Mouse (Mus musculus) CH12.LX (cell line): ENCODE results near the gene Ntn1. TPM values are rescaled to one million over a fixed set of nuclear protein-coding genes. Genes with fewer than 3 reads are reported as not detected.

Source experiments
- DNase-seq: peaks from one replicate; pipeline ENCODE4 v3.0.0-alpha.2; 2013; ENCODE audit errors: extremely low read depth
- H3K27ac ChIP-seq: 2 replicates; pipeline ENCODE4 v1.5.1; 2012; ENCODE audit warnings: low read depth, mild to moderate bottlenecking, control low read depth, moderate library complexity; ENCODE audit not compliant: insufficient read depth
- H3K27me3 ChIP-seq: replicated peaks from 2 replicates; pipeline ENCODE3; 2012; ENCODE audit warnings: inconsistent platforms
- H3K36me3 ChIP-seq, 2 experiments: replicated peaks in 1 of 2; 2 replicates each; pipeline versions ENCODE3 to v1.6.1; 2012; ENCODE audit warnings: inconsistent platforms in 1 of 2, low read length in 1 of 2, mild to moderate bottlenecking in 1 of 2, mixed read lengths in 1 of 2, moderate library complexity in 1 of 2; ENCODE audit not compliant: control insufficient read depth in 1 of 2, insufficient read depth in 1 of 2
- H3K4me1 ChIP-seq, 2 experiments: 2 replicates each; pipeline ENCODE4 v1.6.1; 2012; ENCODE audit warnings: inconsistent platforms in 1 of 2, moderate library complexity in 1 of 2; ENCODE audit not compliant: insufficient read depth in 2 of 2, control insufficient read depth in 1 of 2
- H3K4me2 ChIP-seq: 2 replicates; pipeline ENCODE4 v1.6.1; 2012; ENCODE audit warnings: low read depth, mild to moderate bottlenecking, control low read depth; ENCODE audit not compliant: poor library complexity, insufficient read depth, severe bottlenecking
- H3K4me3 ChIP-seq, 3 experiments: fragments of 150-350 bp in 1 of 3; sonication (generic) in 1 of 3; replicated peaks in 1 of 3; 2 replicates each; pipeline versions ENCODE3 to v1.5.1; 2011 to 2012; ENCODE audit warnings: low read depth in 2 of 3, low read length in 2 of 3, mild to moderate bottlenecking in 2 of 3, moderate library complexity in 2 of 3, control low read depth in 1 of 3, improper control_type of control experiment in 1 of 3, inconsistent platforms in 1 of 3, mixed read lengths in 1 of 3; ENCODE audit not compliant: poor library complexity in 1 of 3
- H3K79me2 ChIP-seq: replicated peaks from 2 replicates; pipeline ENCODE4 v1.6.1; 2012; ENCODE audit warnings: mild to moderate bottlenecking, moderate library complexity; ENCODE audit not compliant: control insufficient read depth, poor library complexity, insufficient read depth, severe bottlenecking; ENCODE audit errors: extremely low read depth
- H3K9ac ChIP-seq: 2 replicates; pipeline ENCODE4 v1.6.1; 2012; ENCODE audit warnings: low read depth, mild to moderate bottlenecking, control low read depth, moderate library complexity; ENCODE audit not compliant: insufficient read depth
- H3K9me3 ChIP-seq: replicated peaks from 2 replicates; pipeline ENCODE3; 2012; ENCODE audit warnings: low read length, inconsistent platforms, mixed read lengths
- CHD1 ChIP-seq: IDR thresholded peaks from 2 replicates; pipeline ENCODE4 v1.6.1; 2012; ENCODE audit warnings: low read depth, low read length, improper control_type of control experiment, inconsistent platforms
- CHD2 ChIP-seq: IDR thresholded peaks from 2 replicates; pipeline ENCODE4 v1.6.1; 2011; ENCODE audit warnings: low read length, improper control_type of control experiment
- CTCF ChIP-seq, 2 experiments: IDR thresholded peaks in 1 of 2; conservative IDR thresholded peaks in 1 of 2; 2 replicates each; pipeline ENCODE4 v1.5.1; 2011 to 2012; ENCODE audit warnings: low read depth in 2 of 2, low read length in 2 of 2, improper control_type of control experiment in 1 of 2, inconsistent platforms in 1 of 2, mild to moderate bottlenecking in 1 of 2, moderate library complexity in 1 of 2
- EP300 ChIP-seq: IDR thresholded peaks from 2 replicates; pipeline ENCODE4 v1.6.1; 2011; ENCODE audit warnings: low read length, improper control_type of control experiment
- ETS1 ChIP-seq: conservative IDR thresholded peaks from 2 replicates; pipeline ENCODE4 v1.6.1; 2012; ENCODE audit warnings: low read depth, mild to moderate bottlenecking, inconsistent platforms, low read length, improper control_type of control experiment, moderate library complexity
- GABPA ChIP-seq: IDR thresholded peaks from 2 replicates; pipeline ENCODE4 v1.6.1; 2012; ENCODE audit warnings: low read depth, low read length, improper control_type of control experiment, inconsistent platforms; ENCODE audit not compliant: insufficient replicate concordance
- IRF4 ChIP-seq: IDR thresholded peaks from 2 replicates; pipeline ENCODE4 v1.6.1; 2014; ENCODE audit warnings: low read depth, mild to moderate bottlenecking, inconsistent platforms, low read length, improper control_type of control experiment
- KAT2A ChIP-seq: IDR thresholded peaks from 2 replicates; pipeline ENCODE4 v1.6.1; 2012; ENCODE audit warnings: low read length, improper control_type of control experiment, inconsistent platforms; ENCODE audit not compliant: insufficient replicate concordance
- MAX ChIP-seq: IDR thresholded peaks from 2 replicates; pipeline ENCODE4 v1.6.1; 2011; ENCODE audit warnings: low read length, improper control_type of control experiment
- MYC ChIP-seq: IDR thresholded peaks from 2 replicates; pipeline ENCODE4 v1.6.1; 2011; ENCODE audit warnings: low read depth, mild to moderate bottlenecking, improper control_type of control experiment, low read length
- POLR2AphosphoS2 ChIP-seq: IDR thresholded peaks from 2 replicates; pipeline ENCODE4 v1.6.1; 2011; ENCODE audit warnings: low read depth, low read length, improper control_type of control experiment
- RCOR1 ChIP-seq: conservative IDR thresholded peaks from 2 replicates; pipeline ENCODE4 v1.6.1; 2012; ENCODE audit warnings: low read depth, mild to moderate bottlenecking, inconsistent platforms, low read length, improper control_type of control experiment
- USF2 ChIP-seq: conservative IDR thresholded peaks from 2 replicates; pipeline ENCODE4 v1.6.1; 2011; ENCODE audit warnings: low read depth, low read length, improper control_type of control experiment
- ZC3H11A ChIP-seq: IDR thresholded peaks from 2 replicates; pipeline ENCODE4 v1.6.1; 2012; ENCODE audit warnings: low read depth, mild to moderate bottlenecking, inconsistent platforms, low read length, improper control_type of control experiment
- ZMIZ1 ChIP-seq: IDR thresholded peaks from 2 replicates; pipeline ENCODE4 v1.6.1; 2012; ENCODE audit warnings: low read depth, mild to moderate bottlenecking, inconsistent platforms, low read length, improper control_type of control experiment
- ZNF384 ChIP-seq: IDR thresholded peaks from 2 replicates; pipeline ENCODE4 v1.6.1; 2012; ENCODE audit warnings: low read depth, low read length, improper control_type of control experiment, inconsistent platforms
- dilution Hi-C: fragments of 300-500 bp; cut with MboI; formaldehyde crosslinking; loops from 2 replicates; pipeline ENCODE4 v1.14.3; 2020; ENCODE audit warnings: low sequenced_read_pairs; ENCODE audit not compliant: extremely low pct_unique_long_range_greater_than_20kb, extremely low pct_ligation_motif_present
- in situ Hi-C: fragments of 300-500 bp; cut with MboI; formaldehyde crosslinking; loops from 3 replicates; pipeline ENCODE4 v1.14.3; 2019; ENCODE audit warnings: low sequenced_read_pairs, low pct_ligation_motif_present, low pct_unique_long_range_greater_than_20kb, mixed read lengths
- polyA plus RNA-seq: library from polyadenylated mRNA; unstranded; fragments of >175 nt; gene quantifications from 2 replicates; pipeline ENCODE4 v1.2.1, GENCODE M21; 2012; ENCODE audit warnings: low read depth; ENCODE audit not compliant: insufficient read length
- total RNA-seq, 2 experiments: library from RNA; depleted of rRNA; stranded (reverse); fragments of 300-350 nt in 1 of 2; fragments of >200 nt in 1 of 2; gene quantifications; 2 replicates each; pipeline ENCODE4 v1.2.3; 2012 to 2014

Ntn1 gene
- total and polyA plus RNA-seq, 3 experiments, result 0.54 to 1.2 (median 0.59) TPM

DNA sequence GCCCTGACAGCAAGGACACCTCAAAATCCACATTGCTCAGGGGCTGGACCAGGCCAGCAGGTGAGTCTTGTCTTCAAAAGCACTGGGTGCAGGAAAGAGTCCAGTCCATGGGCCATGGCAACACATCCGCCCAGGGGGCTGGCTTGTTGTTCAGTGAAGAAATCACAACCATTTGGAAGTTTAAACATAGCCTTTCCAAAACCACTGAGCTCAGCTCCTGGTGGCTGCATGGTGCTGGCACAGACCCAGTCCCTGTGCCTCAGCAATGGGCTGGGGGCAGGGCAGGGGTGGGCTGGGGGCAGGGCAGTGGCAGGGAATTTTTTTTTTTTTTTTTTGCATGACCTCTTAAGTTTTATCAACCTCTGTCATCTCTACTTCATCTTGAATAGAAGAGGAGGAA lies 192.0 kb downstream of the Ntn1 start:
- dilution Hi-C loops, result no loop called here

DNA sequence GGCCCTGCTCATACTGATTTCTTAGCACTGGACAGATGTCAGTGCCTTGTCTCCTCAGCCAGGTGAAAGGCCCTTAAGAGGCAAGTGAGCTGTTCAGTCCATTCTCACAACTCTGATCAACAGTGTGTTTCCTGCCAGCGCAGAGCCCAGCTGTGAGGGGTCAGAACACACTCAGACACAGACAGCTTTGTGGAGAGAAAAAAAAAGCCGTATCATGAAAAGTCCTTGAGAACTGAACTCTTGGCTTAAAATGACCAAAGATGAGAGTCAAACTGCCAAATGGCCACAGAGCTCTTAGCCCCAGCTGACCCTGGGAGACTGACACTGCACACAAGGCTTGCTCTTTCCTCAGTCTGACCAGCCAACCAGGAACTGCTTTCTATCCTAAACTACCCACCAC lies 192.6 kb downstream of the Ntn1 start:
- dilution Hi-C loops, result no loop called here

More for the DNA sequence above, 192.0 kb downstream of the Ntn1 start:
- peaks cover 0 to 14% of the 10 kb centered on the region in 2 experiments for H3K36me3 ChIP-seq
- H3K27me3 ChIP-seq, result no peaks in the 10 kb centered on the region
- no peak for DNase-seq
- H3K79me2 ChIP-seq, result no peaks in the 10 kb centered on the region
- no peak overlapping the region for H3K27ac ChIP-seq
- H3K4me3 ChIP-seq, result no peak overlapping the region
- in situ Hi-C loops, result no loop called here
- no peaks in the 10 kb centered on the region for H3K9me3 ChIP-seq
- no peak overlapping the region for H3K4me2 ChIP-seq
- peaks cover 22 to 85% of the 10 kb centered on the region in 2 experiments for H3K4me1 ChIP-seq
- TF ChIP-seq POLR2AphosphoS2, result no peak
- no peak for TF ChIP-seq USF2
- no peak for TF ChIP-seq ZMIZ1
- no peak for TF ChIP-seq RCOR1
- no peak for TF ChIP-seq CHD2
- no peak for TF ChIP-seq ZC3H11A
- TF ChIP-seq KAT2A, result no peak
- TF ChIP-seq CTCF (conservative IDR thresholded peaks at IDR 0.05 in 1 of 2, IDR thresholded peaks at IDR 0.05 in 1 of 2; ENCODE audit: low read depth in 2 of 2, low read length in 2 of 2), result no peak
- no peak for TF ChIP-seq IRF4
- no peak for TF ChIP-seq CHD1
- no peak for TF ChIP-seq GABPA
- no peak for TF ChIP-seq MYC
- TF ChIP-seq MAX, result no peak
- no peak for TF ChIP-seq ZNF384
- no peak for TF ChIP-seq ETS1
- TF ChIP-seq, all 38 proteins: peak for 0
- no peak overlapping the region for H3K9ac ChIP-seq

More for the DNA sequence above, 192.6 kb downstream of the Ntn1 start:
- no peak for DNase-seq
- no peak overlapping the region for H3K4me2 ChIP-seq
- peaks cover 0 to 16% of the 10 kb centered on the region in 2 experiments for H3K36me3 ChIP-seq
- TF ChIP-seq EP300, result no peak
- H3K27ac ChIP-seq, result no peak overlapping the region
- H3K4me3 ChIP-seq, result no peak overlapping the region
- H3K9me3 ChIP-seq, result no peaks in the 10 kb centered on the region
- no peaks in the 10 kb centered on the region for H3K79me2 ChIP-seq
- in situ Hi-C loops, result no loop called here
- peaks cover 20 to 85% of the 10 kb centered on the region in 2 experiments for H3K4me1 ChIP-seq
- H3K27me3 ChIP-seq, result no peaks in the 10 kb centered on the region
- H3K9ac ChIP-seq, result no peak overlapping the region
